Mouse (Mus musculus) embryo, embryonic 9.5 days (tissue): Measurements from ENCODE around the gene Olfr173.

Experiments
- DNase-seq: peaks from one replicate; pipeline ENCODE4 v3.0.0-alpha.2; 2017; ENCODE audit errors: extremely low spot score

Gene Olfr173

GRCm38 (mm10) chr16:58800168-58800567 is at the start of gene Olfr173:
Olfr173 (minus strand) TSS chr16:58800268.
- DNase-seq, result no peak

GRCm38 (mm10) chr16:58826732-58827319 is 26.8 kb upstream of the Olfr173 start, which contains the start of gene Olfr175-ps1:
Olfr175-ps1 (minus strand) TSS chr16:58826782.
- DNase-seq, result no peak

GRCm38 (mm10) chr16:58763076-58763475 is 37.0 kb downstream of the Olfr173 start, which contains the start of gene Olfr172:
Olfr172 (minus strand) TSS chr16:58763176.
- DNase-seq, result no peak

GRCm38 (mm10) chr16:58756191-58756590 is 43.9 kb downstream of the Olfr173 start:
- no peak for DNase-seq

GRCm38 (mm10) chr16:58751314-58751713 is 48.8 kb downstream of the Olfr173 start:
- peak; percentile 4 for DNase-seq

- DNase-seq, result no peak
Observed at GRCm38 (mm10) chr16:58746715-58747114, 53.4 kb downstream of the Olfr173 start.
